ENCODE assay signal across 20 mouse cellular contexts in the genomic region with DNA sequence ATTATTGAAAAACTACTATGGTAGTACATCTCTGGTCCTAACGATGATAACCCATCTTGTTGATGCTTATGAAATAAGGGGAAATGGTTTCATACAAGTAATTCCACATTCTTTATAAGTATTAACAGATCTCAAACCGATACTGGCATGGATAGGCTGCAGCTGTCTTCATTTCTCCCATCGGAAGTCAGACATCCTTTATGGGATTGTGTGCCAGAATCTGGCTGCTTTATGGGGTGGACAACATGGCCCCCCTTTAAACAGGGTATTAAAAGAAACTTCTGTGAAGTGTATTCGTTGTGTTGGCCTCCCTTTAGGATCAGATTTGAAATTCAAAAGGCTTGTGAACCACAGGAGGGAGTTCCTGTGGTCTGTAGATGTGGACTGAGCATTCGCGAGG.
A peak's percentile ranks its signal among the peaks of the same experiment; 100 is the strongest.
DNase-seq lines count a peak whose midpoint lies in the region; ATAC-seq lines count a peak whose summit lies in the region.
"Had no signal": no experiment of that assay in that cellular context is flagged by ENCODE, and none has a peak within 500 bp of the region (broad histone marks: within the 10 kb centered on the region; RNA-seq: fewer than 3 reads in every experiment).

No protein-coding gene starts in this region.

- peak overlapping the region; percentile 84 for H3K27ac ChIP-seq in forebrain, embryonic 10.5 days
- no peak overlapping the region for H3K27ac ChIP-seq in forebrain, embryonic 16.5 days (ENCODE audit: low read length)
- H3K27ac ChIP-seq in hindbrain, embryonic 12.5 days = 0 out of 2 replicates have a peak overlapping the region, but pooled peaks have one; percentile 8
- no peak overlapping the region for H3K27ac ChIP-seq in hindbrain, embryonic 14.5 days
- no peak overlapping the region for H3K27ac ChIP-seq in midbrain, embryonic 11.5 days (ENCODE audit: low read depth, low read length)
- H3K27ac ChIP-seq in midbrain, embryonic 15.5 days = no peak overlapping the region
- 0 out of 2 replicates have a peak overlapping the region, but pooled peaks have one; percentile 47 for H3K27ac ChIP-seq in limb, embryonic 15.5 days
- H3K27ac ChIP-seq: hindbrain, postnatal 0 days; macrophage; neural tube, embryonic 12.5 days had no signal

- no peak overlapping the region for H3K4me3 ChIP-seq in forebrain, embryonic 10.5 days
- no peak overlapping the region for H3K4me3 ChIP-seq in forebrain, embryonic 16.5 days (replicated peaks; ENCODE audit: low read length)
- H3K4me3 ChIP-seq in hindbrain, embryonic 12.5 days = no peak overlapping the region
- no peak overlapping the region for H3K4me3 ChIP-seq in hindbrain, embryonic 14.5 days (replicated peaks; ENCODE audit: low read length)
- no peak overlapping the region for H3K4me3 ChIP-seq in midbrain, embryonic 11.5 days (ENCODE audit: low read depth, low read length)
- H3K4me3 ChIP-seq in midbrain, embryonic 15.5 days = no peak overlapping the region
- no peak overlapping the region for H3K4me3 ChIP-seq in limb, embryonic 15.5 days
- H3K4me3 ChIP-seq: embryonic facial prominence, embryonic 15.5 days; neural tube, embryonic 12.5 days had no signal

- H3K9ac ChIP-seq in forebrain, embryonic 16.5 days (replicated peaks; ENCODE audit: low read depth, low read length) = no peak overlapping the region
- H3K9ac ChIP-seq in hindbrain, embryonic 12.5 days = no peak overlapping the region; the same call in 1 of the 2 replicates
- H3K9ac ChIP-seq in hindbrain, embryonic 14.5 days = no peak overlapping the region
- no peak overlapping the region for H3K9ac ChIP-seq in midbrain, embryonic 11.5 days (ENCODE audit: low read length)
- H3K9ac ChIP-seq in midbrain, embryonic 15.5 days = no peak overlapping the region
- H3K9ac ChIP-seq in limb, embryonic 15.5 days = no peak overlapping the region
- H3K9ac ChIP-seq: embryonic facial prominence, embryonic 15.5 days; neural tube, embryonic 12.5 days had no signal

- no peaks in the 10 kb centered on the region for H3K9me3 ChIP-seq in forebrain, embryonic 10.5 days
- H3K9me3 ChIP-seq in forebrain, embryonic 16.5 days (ENCODE audit: control insufficient read depth, low read length) = no peaks in the 10 kb centered on the region
- no peaks in the 10 kb centered on the region for H3K9me3 ChIP-seq in hindbrain, embryonic 12.5 days (replicated peaks)
- no peaks in the 10 kb centered on the region for H3K9me3 ChIP-seq in hindbrain, embryonic 14.5 days (ENCODE audit: control insufficient read depth, low read length)
- no peaks in the 10 kb centered on the region for H3K9me3 ChIP-seq in midbrain, embryonic 11.5 days (ENCODE audit: control insufficient read depth, low read length)
- no peaks in the 10 kb centered on the region for H3K9me3 ChIP-seq in midbrain, embryonic 15.5 days
- no peaks in the 10 kb centered on the region for H3K9me3 ChIP-seq in limb, embryonic 15.5 days
- H3K9me3 ChIP-seq: embryonic facial prominence, embryonic 15.5 days; neural tube, embryonic 12.5 days had no signal

- no peaks in the 10 kb centered on the region for H3K27me3 ChIP-seq in forebrain, embryonic 10.5 days (ENCODE audit: poor library complexity, severe bottlenecking)
- no peaks in the 10 kb centered on the region for H3K27me3 ChIP-seq in forebrain, embryonic 16.5 days (replicated peaks; ENCODE audit: control insufficient read depth, insufficient read depth, low read length)
- no peaks in the 10 kb centered on the region for H3K27me3 ChIP-seq in hindbrain, embryonic 12.5 days
- no peaks in the 10 kb centered on the region for H3K27me3 ChIP-seq in hindbrain, embryonic 14.5 days (ENCODE audit: control insufficient read depth, insufficient read depth, low read length)
- no peaks in the 10 kb centered on the region for H3K27me3 ChIP-seq in midbrain, embryonic 11.5 days (ENCODE audit: control insufficient read depth, insufficient read depth, low read length)
- H3K27me3 ChIP-seq in midbrain, embryonic 15.5 days (replicated peaks) = no peaks in the 10 kb centered on the region
- H3K27me3 ChIP-seq in limb, embryonic 15.5 days = no peaks in the 10 kb centered on the region
- H3K27me3 ChIP-seq: embryonic facial prominence, embryonic 15.5 days; neural tube, embryonic 12.5 days had no signal

- H3K4me1 ChIP-seq in forebrain, embryonic 10.5 days = peaks cover 99% of the 10 kb centered on the region
- H3K4me1 ChIP-seq in forebrain, embryonic 16.5 days (replicated peaks; ENCODE audit: control insufficient read depth, insufficient read depth, low read length) = peaks cover 34% of the 10 kb centered on the region
- H3K4me1 ChIP-seq in hindbrain, embryonic 12.5 days = peaks cover 56% of the 10 kb centered on the region
- peaks cover 51% of the 10 kb centered on the region for H3K4me1 ChIP-seq in hindbrain, embryonic 14.5 days (replicated peaks; ENCODE audit: control insufficient read depth, insufficient read depth, low read length)
- H3K4me1 ChIP-seq in midbrain, embryonic 11.5 days (ENCODE audit: control insufficient read depth, insufficient read depth, low read length) = peaks cover 65% of the 10 kb centered on the region
- peaks cover 50% of the 10 kb centered on the region for H3K4me1 ChIP-seq in midbrain, embryonic 15.5 days
- peaks cover 51% of the 10 kb centered on the region for H3K4me1 ChIP-seq in limb, embryonic 15.5 days

- ATAC-seq in forebrain, embryonic 16.5 days = no peak
- no peak for ATAC-seq in hindbrain, embryonic 12.5 days (ENCODE audit: low FRiP score)
- no peak for ATAC-seq in hindbrain, embryonic 14.5 days (ENCODE audit: low FRiP score)
- ATAC-seq in midbrain, embryonic 11.5 days (ENCODE audit: low FRiP score) = no peak
- no peak for ATAC-seq in midbrain, embryonic 15.5 days (replicated peaks)
- no peak for ATAC-seq in limb, embryonic 15.5 days (ENCODE audit: insufficient number of reproducible peaks, low FRiP score, low TSS enrichment, low read depth)
- ATAC-seq: CD4-positive, CD25-positive, alpha-beta regulatory T cell, adult 4 months; forebrain, embryonic 14.5 days; hindbrain, postnatal 0 days had no signal

- H3K36me3 ChIP-seq in forebrain, embryonic 10.5 days (replicated peaks) = peaks cover 13% of the 10 kb centered on the region
- H3K36me3 ChIP-seq in forebrain, embryonic 16.5 days (ENCODE audit: control insufficient read depth, insufficient read depth) = no peaks in the 10 kb centered on the region
- H3K36me3 ChIP-seq in hindbrain, embryonic 12.5 days = 0 out of 2 replicates have a peak, but pooled peaks cover 4% of the 10 kb centered on the region
- H3K36me3 ChIP-seq in hindbrain, embryonic 14.5 days (replicated peaks; ENCODE audit: control insufficient read depth, insufficient read depth) = peaks cover 8% of the 10 kb centered on the region
- H3K36me3 ChIP-seq in midbrain, embryonic 11.5 days (ENCODE audit: control insufficient read depth, insufficient read depth, low read length) = no peaks in the 10 kb centered on the region
- H3K36me3 ChIP-seq in midbrain, embryonic 15.5 days (replicated peaks) = no peaks in the 10 kb centered on the region
- H3K36me3 ChIP-seq in limb, embryonic 15.5 days = peaks cover 12% of the 10 kb centered on the region

- no peak for DNase-seq in forebrain, embryonic 10.5 days (ENCODE audit: extremely low spot score, low spot score)
- DNase-seq in hindbrain, embryonic 14.5 days (ENCODE audit: low spot score) = no peak
- peak; percentile 79 for DNase-seq in midbrain, embryonic 11.5 days (ENCODE audit: low spot score, missing footprints)
- DNase-seq in kidney, adult 9 months = no peak
- DNase-seq: cerebellum, adult 9-10 months; heart, postnatal 14 days; kidney, adult 2 months; kidney, postnatal 4 days; thymus, adult 2 months had no signal

- H3K4me2 ChIP-seq in forebrain, embryonic 16.5 days (ENCODE audit: low read length) = no peak overlapping the region
- no peak overlapping the region for H3K4me2 ChIP-seq in hindbrain, embryonic 12.5 days (replicated peaks)
- no peak overlapping the region for H3K4me2 ChIP-seq in hindbrain, embryonic 14.5 days (replicated peaks)
- H3K4me2 ChIP-seq in midbrain, embryonic 11.5 days = no peak overlapping the region
- H3K4me2 ChIP-seq in midbrain, embryonic 15.5 days = no peak overlapping the region
- no peak overlapping the region for H3K4me2 ChIP-seq in limb, embryonic 15.5 days
- H3K4me2 ChIP-seq: embryonic facial prominence, embryonic 15.5 days; liver, embryonic 11.5 days; neural tube, embryonic 12.5 days had no signal

- 59% methylated on average over 6 of the region's 6 CpGs for WGBS in forebrain, embryonic 10.5 days
- WGBS in forebrain, embryonic 16.5 days = 37% methylated on average over 6 of the region's 6 CpGs
- WGBS in hindbrain, embryonic 12.5 days = 50% methylated on average over 6 of the region's 6 CpGs
- 44% methylated on average over 6 of the region's 6 CpGs for WGBS in hindbrain, embryonic 14.5 days
- WGBS in midbrain, embryonic 11.5 days = 35% methylated on average over 6 of the region's 6 CpGs
- WGBS in midbrain, embryonic 15.5 days = 36% methylated on average over 6 of the region's 6 CpGs
- 25% methylated on average over 6 of the region's 6 CpGs for WGBS in limb, embryonic 15.5 days

Comparison
In these comparisons a context has a peak if more than half of its experiments do, and no peak if none do; other contexts are left out.
1. H3K27ac ChIP-seq: peak in forebrain, embryonic 10.5 days (single experiment), hindbrain, embryonic 12.5 days (single experiment) and limb, embryonic 15.5 days (single experiment); none in forebrain, embryonic 16.5 days (single experiment), hindbrain, embryonic 14.5 days (single experiment), midbrain, embryonic 11.5 days (single experiment) and midbrain, embryonic 15.5 days (single experiment).